Mouse (Mus musculus) lung, adult 2 months (tissue): ENCODE results near the gene Mrm3.
"Not testable (repeated sequence)": the region's sequence is repeated elsewhere in the genome, so short reads cannot be mapped to it uniquely, and the experiment has no call there.

Source experiments
- CTCF ChIP-seq: fragments of 200-500 bp; IDR thresholded peaks from 2 replicates; pipeline ENCODE4 v1.5.1; 2011; ENCODE audit warnings: mild to moderate bottlenecking, low read length, control low read depth; ENCODE audit not compliant: insufficient read depth
- POLR2A ChIP-seq: fragments of 200-500 bp; IDR thresholded peaks from 2 replicates; pipeline ENCODE4 v1.6.1; 2011; ENCODE audit warnings: low read depth, mild to moderate bottlenecking, control low read depth, low read length, borderline replicate concordance; ENCODE audit errors: extremely low read depth

DNA sequence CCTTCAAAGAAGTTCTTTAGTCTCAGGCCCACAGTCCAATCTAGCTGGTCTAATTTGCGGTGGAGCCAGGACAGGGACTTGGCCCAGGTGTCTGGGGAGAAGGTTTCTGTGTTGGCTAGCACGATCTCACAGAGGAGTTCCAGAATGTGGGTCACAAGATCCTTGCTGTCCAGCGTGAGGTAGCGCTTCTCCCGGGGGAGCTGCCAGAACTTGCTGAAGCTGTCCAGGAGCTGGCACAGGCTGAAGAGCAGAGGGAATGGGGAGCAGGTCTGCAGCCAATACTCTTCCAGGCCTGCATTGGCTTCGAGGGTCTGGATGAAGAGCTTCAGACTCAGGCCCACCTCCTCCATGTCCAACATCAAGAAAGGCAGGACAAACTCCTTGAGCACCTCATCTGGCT, 31.9 kb upstream of the Mrm3 start:
- not testable (repeated sequence) for TF ChIP-seq POLR2A, CTCF
